In genomic region chr5:92139191-92139590, GRCm38 (mm10) we compare ENCODE assay signal across 9 mouse cellular contexts. TPM values are rescaled to one million over a fixed set of nuclear protein-coding genes. Genes with fewer than 3 reads are reported as not detected.
A peak's percentile ranks its signal among the peaks of the same experiment; 100 is the strongest.
DNase-seq lines count a peak whose midpoint lies in the region; ATAC-seq lines count a peak whose summit lies in the region.
"Had no signal": no experiment of that assay in that cellular context is flagged by ENCODE, and none has a peak within 500 bp of the region (broad histone marks: within the 10 kb centered on the region; RNA-seq: fewer than 3 reads in every experiment).

No protein-coding gene starts in this region.

- H3K27ac ChIP-seq in kidney, embryonic 15.5 days, result no peak overlapping the region
- H3K27ac ChIP-seq in embryonic facial prominence, embryonic 14.5 days (replicated peaks; ENCODE audit: low read depth, low read length), result no peak overlapping the region
- H3K27ac ChIP-seq in intestine, embryonic 16.5 days (ENCODE audit: low read length), result no peak overlapping the region
- no peak overlapping the region for H3K27ac ChIP-seq in neural tube, embryonic 12.5 days

- H3K36me3 ChIP-seq in kidney, embryonic 15.5 days, result no peaks in the 10 kb centered on the region
- H3K36me3 ChIP-seq in embryonic facial prominence, embryonic 14.5 days (ENCODE audit: control insufficient read depth, insufficient read depth, low read length), result no peaks in the 10 kb centered on the region
- H3K36me3 ChIP-seq in intestine, embryonic 16.5 days (ENCODE audit: control insufficient read depth, insufficient read depth, low read length), result no peaks in the 10 kb centered on the region
- H3K36me3 ChIP-seq in neural tube, embryonic 12.5 days, result no peaks in the 10 kb centered on the region

- 15% methylated on average over 1 of the region's 1 CpGs for WGBS in kidney, embryonic 15.5 days
- 25% methylated on average over 1 of the region's 1 CpGs for whole genome bisulfite sequencing in embryonic facial prominence, embryonic 14.5 days
- WGBS in intestine, embryonic 16.5 days, result 10% methylated on average over 1 of the region's 1 CpGs
- 36% methylated on average over 1 of the region's 1 CpGs for WGBS in neural tube, embryonic 12.5 days

- H3K9me3 ChIP-seq in kidney, embryonic 15.5 days (replicated peaks), result no peaks in the 10 kb centered on the region
- H3K9me3 ChIP-seq in embryonic facial prominence, embryonic 14.5 days (ENCODE audit: control insufficient read depth, low read length), result no peaks in the 10 kb centered on the region
- H3K9me3 ChIP-seq in intestine, embryonic 16.5 days (ENCODE audit: control insufficient read depth, low read length), result no peaks in the 10 kb centered on the region
- H3K9me3 ChIP-seq in neural tube, embryonic 12.5 days, result no peaks in the 10 kb centered on the region

- peak overlapping the region; percentile 79 for H3K4me2 ChIP-seq in kidney, embryonic 15.5 days
- peak overlapping the region; percentile 71 for H3K4me2 ChIP-seq in embryonic facial prominence, embryonic 14.5 days (ENCODE audit: low read depth, low read length)
- H3K4me2 ChIP-seq in intestine, embryonic 16.5 days (ENCODE audit: low read depth, low read length), result peak overlapping the region; percentile 69
- H3K4me2 ChIP-seq in neural tube, embryonic 12.5 days (replicated peaks), result peak overlapping the region; percentile 72

- H3K4me1 ChIP-seq in kidney, embryonic 15.5 days, result peaks cover 22% of the 10 kb centered on the region
- H3K4me1 ChIP-seq in embryonic facial prominence, embryonic 14.5 days (ENCODE audit: control insufficient read depth, insufficient read depth, low read length), result peaks cover 19% of the 10 kb centered on the region
- H3K4me1 ChIP-seq in intestine, embryonic 16.5 days (ENCODE audit: control insufficient read depth, insufficient read depth, low read length), result peaks cover 11% of the 10 kb centered on the region; the same call in 1 of the 2 replicates
- peaks cover 21% of the 10 kb centered on the region for H3K4me1 ChIP-seq in neural tube, embryonic 12.5 days

- peak overlapping the region; percentile 26 for H3K9ac ChIP-seq in kidney, embryonic 15.5 days
- peak overlapping the region; percentile 92 for H3K9ac ChIP-seq in embryonic facial prominence, embryonic 14.5 days (ENCODE audit: low read depth, low read length)
- peak overlapping the region; percentile 91; the same call in 1 of the 2 replicates for H3K9ac ChIP-seq in intestine, embryonic 16.5 days (ENCODE audit: low read depth, low read length)
- H3K9ac ChIP-seq in neural tube, embryonic 12.5 days, result no peak overlapping the region; the same call in 1 of the 2 replicates

- no peaks in the 10 kb centered on the region for H3K27me3 ChIP-seq in kidney, embryonic 15.5 days
- H3K27me3 ChIP-seq in embryonic facial prominence, embryonic 14.5 days (replicated peaks; ENCODE audit: control insufficient read depth, insufficient read depth, low read length), result no peaks in the 10 kb centered on the region
- H3K27me3 ChIP-seq in intestine, embryonic 16.5 days (replicated peaks; ENCODE audit: control insufficient read depth, insufficient read depth, low read length), result no peaks in the 10 kb centered on the region
- H3K27me3 ChIP-seq in neural tube, embryonic 12.5 days (replicated peaks), result no peaks in the 10 kb centered on the region
- H3K27me3 ChIP-seq: Patski had no signal

- DNase-seq in kidney, adult 11 months, result no peak
- DNase-seq in embryonic facial prominence, embryonic 14.5 days (ENCODE audit: low spot score), result no peak
- no peak for DNase-seq in spleen, postnatal 36 days (ENCODE audit: low spot score in 2 of 2)
- no peak for DNase-seq in kidney, adult 9 months
- DNase-seq in kidney, adult 8-10 months, result no peak

- peak overlapping the region; percentile 91 for H3K4me3 ChIP-seq in kidney, embryonic 15.5 days (replicated peaks)
- H3K4me3 ChIP-seq in embryonic facial prominence, embryonic 14.5 days (ENCODE audit: low read depth, low read length), result peak overlapping the region; percentile 93
- H3K4me3 ChIP-seq in intestine, embryonic 16.5 days (ENCODE audit: low read length), result peak overlapping the region; percentile 92
- 0 out of 2 replicates have a peak overlapping the region, but pooled peaks have one; percentile 87 for H3K4me3 ChIP-seq in neural tube, embryonic 12.5 days

- no peak for ATAC-seq in kidney, embryonic 15.5 days (replicated peaks; ENCODE audit: low FRiP score)
- ATAC-seq in embryonic facial prominence, embryonic 14.5 days (ENCODE audit: low read depth), result no peak
- ATAC-seq in intestine, embryonic 16.5 days, result no peak
- ATAC-seq in neural tube, embryonic 12.5 days (ENCODE audit: low FRiP score, low read depth), result no peak
- ATAC-seq: Patski had no signal

RNA-seq across cellular contexts. Expression of gene Uso1, which starts 1.5 kb away (rescaled TPM):
- 42.9 and 46.5 TPM in 2 replicates for polyA plus RNA-seq in kidney, embryonic 15.5 days (2015; fragmentation: Nextera tagmentation; extraction: Ambion mirVana)
- polyA plus RNA-seq in embryonic facial prominence, embryonic 14.5 days (2014; fragmentation: Nextera tagmentation; extraction: Ambion mirVana), result 41.8 and 49.3 TPM in 2 replicates
- polyA plus RNA-seq in intestine, embryonic 16.5 days (2015; fragmentation: Nextera tagmentation; extraction: Ambion mirVana), result 43.5 and 46.7 TPM in 2 replicates
- 52.3 and 53.1 TPM in 2 replicates for polyA plus RNA-seq in neural tube, embryonic 12.5 days (2016; fragmentation: Nextera tagmentation; extraction: Ambion mirVana)

RNA-seq across cellular contexts. Expression of gene G3bp2, which starts 55.7 kb away (rescaled TPM):
- polyA plus RNA-seq in kidney, embryonic 15.5 days (2015; fragmentation: Nextera tagmentation; extraction: Ambion mirVana), result 174 and 191 TPM in 2 replicates
- polyA plus RNA-seq in embryonic facial prominence, embryonic 14.5 days (2014; fragmentation: Nextera tagmentation; extraction: Ambion mirVana), result 153 and 175 TPM in 2 replicates
- 147 and 167 TPM in 2 replicates for polyA plus RNA-seq in intestine, embryonic 16.5 days (2015; fragmentation: Nextera tagmentation; extraction: Ambion mirVana)
- 327 and 357 TPM in 2 replicates for polyA plus RNA-seq in neural tube, embryonic 12.5 days (2016; fragmentation: Nextera tagmentation; extraction: Ambion mirVana)
